Mouse (Mus musculus): ENCODE data around the gene Stard5. TPM values are rescaled to one million over a fixed set of nuclear protein-coding genes. Genes with fewer than 3 reads are reported as not detected.

The Stard5 gene
- total RNA-seq, 2 experiments from 2014 or later, result 6.5 to 9.6 TPM

Other genes with a start within 250 kb of the Stard5 start
- under 1 TPM; 0.07 to 0.14 TPM for gene Tmc3, start 47.0 kb upstream of the Stard5 start, total RNA-seq (2021)
- 1 to 10 TPM; 1.9 to 2.7 TPM for gene Il16, start 113.8 kb downstream of the Stard5 start, total RNA-seq (2021)
- under 1 TPM; 0.25 to 0.80 TPM for gene Cfap161, start 162.9 kb downstream of the Stard5 start, total RNA-seq (2021)

Data from left cerebral cortex, postnatal 25 days (tissue).